In the genomic region with DNA sequence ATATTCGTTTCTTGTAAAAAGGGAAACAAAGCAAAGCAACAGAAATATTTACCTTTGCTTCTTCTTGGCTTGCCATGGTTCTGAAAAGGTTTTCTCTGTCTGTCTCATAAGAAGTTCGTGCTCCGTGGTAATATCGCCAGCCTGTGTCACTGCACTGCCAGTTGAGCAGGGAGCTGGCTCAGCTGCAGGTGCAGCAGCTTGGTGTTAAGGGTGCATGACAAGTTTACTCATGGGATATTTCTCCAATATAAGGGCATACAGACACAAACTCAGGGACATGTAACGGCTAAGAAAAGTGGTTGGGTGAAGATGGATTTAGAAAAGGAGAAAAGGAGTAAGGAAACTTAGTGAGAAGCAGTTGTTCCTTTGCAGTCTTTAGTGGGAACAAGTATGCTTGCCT, we compare ENCODE assay signal across 18 mouse cellular contexts.
A peak's percentile ranks its signal among the peaks of the same experiment; 100 is the strongest.
DNase-seq lines count a peak whose midpoint lies in the region; ATAC-seq and TF ChIP-seq lines count a peak whose summit lies in the region.
"Had no signal": no experiment of that assay in that cellular context is flagged by ENCODE, and none has a peak within 500 bp of the region (broad histone marks: within the 10 kb centered on the region; RNA-seq: fewer than 3 reads in every experiment).

No protein-coding gene starts in this region.

- no peak for TF ChIP-seq CTCF in hindbrain, postnatal 0 days (IDR thresholded peaks at IDR 0.05; ENCODE audit: low read depth)
- no peak for TF ChIP-seq CTCF in stomach, postnatal 0 days (IDR thresholded peaks at IDR 0.05; ENCODE audit: low read depth)

- peak overlapping the region; percentile 39; the same call in 1 of the 2 replicates for H3K4me2 ChIP-seq in hindbrain, postnatal 0 days (ENCODE audit: low read depth, low read length)
- no peak overlapping the region for H3K4me2 ChIP-seq in hindbrain, embryonic 14.5 days (replicated peaks)
- H3K4me2 ChIP-seq in forebrain, embryonic 14.5 days (ENCODE audit: low read length) = 0 out of 2 replicates have a peak overlapping the region, but pooled peaks have one; percentile 8
- H3K4me2 ChIP-seq in stomach, postnatal 0 days (replicated peaks; ENCODE audit: low read depth) = no peak overlapping the region
- H3K4me2 ChIP-seq: hindbrain, embryonic 15.5 days; limb, embryonic 13.5 days; liver, embryonic 15.5 days; midbrain, embryonic 11.5 days; stomach, embryonic 15.5 days had no signal

- ATAC-seq in hindbrain, postnatal 0 days = no peak
- no peak for ATAC-seq in hindbrain, embryonic 14.5 days (ENCODE audit: low FRiP score)
- ATAC-seq in forebrain, embryonic 14.5 days = no peak
- ATAC-seq in stomach, postnatal 0 days (ENCODE audit: low FRiP score, low TSS enrichment) = no peak
- ATAC-seq in erythroblast, adult 5-6 weeks (replicated peaks; ENCODE audit: low FRiP score, poor library complexity, severe bottlenecking) = no peak

- no peaks in the 10 kb centered on the region for H3K27me3 ChIP-seq in hindbrain, postnatal 0 days (ENCODE audit: insufficient read depth, low read length)
- no peaks in the 10 kb centered on the region for H3K27me3 ChIP-seq in hindbrain, embryonic 14.5 days (ENCODE audit: control insufficient read depth, insufficient read depth, low read length)
- no peaks in the 10 kb centered on the region for H3K27me3 ChIP-seq in forebrain, embryonic 14.5 days (replicated peaks; ENCODE audit: control insufficient read depth, insufficient read depth, low read length)
- H3K27me3 ChIP-seq in stomach, postnatal 0 days (ENCODE audit: control insufficient read depth, insufficient read depth, low read length) = no peaks in the 10 kb centered on the region
- H3K27me3 ChIP-seq: hindbrain, embryonic 15.5 days; limb, embryonic 13.5 days; liver, embryonic 15.5 days; stomach, embryonic 15.5 days had no signal

- H3K4me1 ChIP-seq in hindbrain, postnatal 0 days (ENCODE audit: insufficient read depth, low read length) = no peaks in the 10 kb centered on the region
- no peaks in the 10 kb centered on the region for H3K4me1 ChIP-seq in hindbrain, embryonic 14.5 days (replicated peaks; ENCODE audit: control insufficient read depth, insufficient read depth, low read length)
- H3K4me1 ChIP-seq in forebrain, embryonic 14.5 days (ENCODE audit: control insufficient read depth, insufficient read depth, low read length) = no peaks in the 10 kb centered on the region
- H3K4me1 ChIP-seq in stomach, postnatal 0 days (replicated peaks; ENCODE audit: control insufficient read depth, insufficient read depth) = no peaks in the 10 kb centered on the region
- H3K4me1 ChIP-seq: embryonic facial prominence, embryonic 10.5 days; hindbrain, embryonic 15.5 days; limb, embryonic 13.5 days; liver, embryonic 15.5 days; stomach, embryonic 15.5 days had no signal

- no peak overlapping the region for H3K9ac ChIP-seq in hindbrain, postnatal 0 days (replicated peaks; ENCODE audit: low read length)
- no peak overlapping the region for H3K9ac ChIP-seq in hindbrain, embryonic 14.5 days
- H3K9ac ChIP-seq in forebrain, embryonic 14.5 days (ENCODE audit: low read length) = no peak overlapping the region
- no peak overlapping the region for H3K9ac ChIP-seq in stomach, postnatal 0 days (ENCODE audit: low read length)
- H3K9ac ChIP-seq: hindbrain, embryonic 15.5 days; limb, embryonic 13.5 days; liver, embryonic 15.5 days; stomach, embryonic 15.5 days had no signal

- WGBS in hindbrain, postnatal 0 days = 36% methylated on average over 5 of the region's 5 CpGs
- WGBS in hindbrain, embryonic 14.5 days = 42% methylated on average over 5 of the region's 5 CpGs
- WGBS in forebrain, embryonic 14.5 days = 33% methylated on average over 5 of the region's 5 CpGs
- 43% methylated on average over 5 of the region's 5 CpGs for WGBS in stomach, postnatal 0 days

- peak; percentile 29 for DNase-seq in hindbrain, postnatal 0 days (ENCODE audit: low spot score)
- no peak for DNase-seq in hindbrain, embryonic 14.5 days (ENCODE audit: low spot score)
- peak; percentile 53 for DNase-seq in brain, adult 2 months (ENCODE audit: low read depth, low spot score)
- peak; percentile 31 for DNase-seq in cerebellum, adult 9-10 months
- peak; percentile 25 for DNase-seq in forebrain, embryonic 14.5 days (ENCODE audit: low spot score)
- DNase-seq in stomach, postnatal 0 days (ENCODE audit: low spot score) = no peak
- DNase-seq in right cerebral cortex, postnatal 4 days = no peak
- DNase-seq: adrenal gland, adult 2 months; B cell, adult 2 months; kidney, adult 2 months; lung, postnatal 14 days had no signal

- H3K36me3 ChIP-seq in hindbrain, postnatal 0 days (ENCODE audit: insufficient read depth, low read length) = no peaks in the 10 kb centered on the region
- no peaks in the 10 kb centered on the region for H3K36me3 ChIP-seq in hindbrain, embryonic 14.5 days (replicated peaks; ENCODE audit: control insufficient read depth, insufficient read depth)
- H3K36me3 ChIP-seq in forebrain, embryonic 14.5 days (ENCODE audit: control insufficient read depth, insufficient read depth, low read length) = no peaks in the 10 kb centered on the region
- no peaks in the 10 kb centered on the region for H3K36me3 ChIP-seq in stomach, postnatal 0 days (ENCODE audit: control insufficient read depth, insufficient read depth, low read length)
- H3K36me3 ChIP-seq: embryonic facial prominence, embryonic 10.5 days; hindbrain, embryonic 15.5 days; limb, embryonic 13.5 days; liver, embryonic 15.5 days; stomach, embryonic 15.5 days had no signal

- H3K27ac ChIP-seq in hindbrain, postnatal 0 days = no peak overlapping the region
- H3K27ac ChIP-seq in hindbrain, embryonic 14.5 days = no peak overlapping the region
- 0 out of 2 replicates have a peak overlapping the region, but pooled peaks have one; percentile 9 for H3K27ac ChIP-seq in forebrain, embryonic 14.5 days (ENCODE audit: low read depth, low read length)
- no peak overlapping the region for H3K27ac ChIP-seq in stomach, postnatal 0 days (replicated peaks)
- H3K27ac ChIP-seq: embryonic facial prominence, embryonic 10.5 days; hindbrain, embryonic 15.5 days; limb, embryonic 13.5 days; liver, embryonic 15.5 days; stomach, embryonic 15.5 days had no signal

- no peak for TF ChIP-seq EP300 in stomach, postnatal 0 days (optimal IDR thresholded peaks at IDR 0.05)

- no peaks in the 10 kb centered on the region for H3K9me3 ChIP-seq in hindbrain, postnatal 0 days (ENCODE audit: low read length)
- H3K9me3 ChIP-seq in hindbrain, embryonic 14.5 days (ENCODE audit: control insufficient read depth, low read length) = no peaks in the 10 kb centered on the region
- H3K9me3 ChIP-seq in forebrain, embryonic 14.5 days (replicated peaks; ENCODE audit: control insufficient read depth, low read length) = no peaks in the 10 kb centered on the region
- H3K9me3 ChIP-seq in stomach, postnatal 0 days (ENCODE audit: control insufficient read depth, low read length) = no peaks in the 10 kb centered on the region
- H3K9me3 ChIP-seq: embryonic facial prominence, embryonic 10.5 days; hindbrain, embryonic 15.5 days; limb, embryonic 13.5 days; liver, embryonic 15.5 days; stomach, embryonic 15.5 days had no signal

- peak overlapping the region; percentile 15; the same call in 1 of the 2 replicates for H3K4me3 ChIP-seq in hindbrain, postnatal 0 days (ENCODE audit: low read length)
- H3K4me3 ChIP-seq in hindbrain, embryonic 14.5 days (replicated peaks; ENCODE audit: low read length) = no peak overlapping the region
- H3K4me3 ChIP-seq in forebrain, embryonic 14.5 days (ENCODE audit: low read depth, low read length) = 0 out of 2 replicates have a peak overlapping the region, but pooled peaks have one; percentile 2
- H3K4me3 ChIP-seq in stomach, postnatal 0 days (ENCODE audit: low read depth, low read length) = no peak overlapping the region
- H3K4me3 ChIP-seq: embryonic facial prominence, embryonic 10.5 days; hindbrain, embryonic 15.5 days; limb, embryonic 13.5 days; liver, embryonic 15.5 days; stomach, embryonic 15.5 days had no signal

Comparison
In these comparisons a context has a peak if more than half of its experiments do, and no peak if none do; other contexts are left out.
1. DNase-seq: peak in hindbrain, postnatal 0 days (single experiment), brain, adult 2 months (single experiment), cerebellum, adult 9-10 months (single experiment) and forebrain, embryonic 14.5 days (single experiment); none in hindbrain, embryonic 14.5 days (single experiment), stomach, postnatal 0 days (single experiment) and right cerebral cortex, postnatal 4 days (single experiment).
2. H3K4me2 ChIP-seq: peak in hindbrain, postnatal 0 days (single experiment) and forebrain, embryonic 14.5 days (single experiment); none in hindbrain, embryonic 14.5 days (single experiment) and stomach, postnatal 0 days (single experiment).
3. H3K4me3 ChIP-seq: peak in hindbrain, postnatal 0 days (single experiment) and forebrain, embryonic 14.5 days (single experiment); none in hindbrain, embryonic 14.5 days (single experiment) and stomach, postnatal 0 days (single experiment).